Mouse (Mus musculus): ENCODE measurements at regions not wholly inside any gene's neighbourhood (a gene's known extent, or its start where the extent isn't known, plus 50 kb on each side); places are given as distances from the start of the nearest gene placed in this dataset.
A peak's percentile ranks its signal among the peaks of the same experiment; 100 is the strongest.

DNA sequence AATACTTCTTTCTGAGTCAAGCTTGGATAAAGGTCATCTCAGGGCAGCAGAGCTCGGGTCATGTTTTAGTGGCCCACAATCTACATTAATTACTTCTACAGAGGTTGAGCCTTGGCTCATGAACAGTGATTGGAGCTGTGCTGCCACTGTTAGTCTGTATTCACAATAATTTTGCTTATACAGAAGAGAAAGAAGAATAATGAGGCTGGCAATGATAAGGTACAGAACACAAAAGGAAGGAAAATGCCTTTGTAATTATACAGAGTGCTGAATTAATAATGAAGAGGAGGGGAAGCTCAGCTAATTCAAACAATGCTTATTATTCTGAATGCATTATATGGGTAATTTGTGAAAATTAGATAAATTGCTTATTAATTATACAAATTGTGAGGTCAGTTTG, 573.9 kb upstream of the Cblb start:
- DNase-seq = no peak

- DNase-seq = peak; percentile 17 to 32
Measured at GRCm38 (mm10) chr16:51475690-51476089, 555.3 kb upstream of the Cblb start.

- no peak for DNase-seq
Measured at GRCm38 (mm10) chr16:51496096-51496495, 534.9 kb upstream of the Cblb start.

GRCm38 (mm10) chr16:51497777-51498176, 533.2 kb upstream of the Cblb start:
- no peak for DNase-seq

DNA sequence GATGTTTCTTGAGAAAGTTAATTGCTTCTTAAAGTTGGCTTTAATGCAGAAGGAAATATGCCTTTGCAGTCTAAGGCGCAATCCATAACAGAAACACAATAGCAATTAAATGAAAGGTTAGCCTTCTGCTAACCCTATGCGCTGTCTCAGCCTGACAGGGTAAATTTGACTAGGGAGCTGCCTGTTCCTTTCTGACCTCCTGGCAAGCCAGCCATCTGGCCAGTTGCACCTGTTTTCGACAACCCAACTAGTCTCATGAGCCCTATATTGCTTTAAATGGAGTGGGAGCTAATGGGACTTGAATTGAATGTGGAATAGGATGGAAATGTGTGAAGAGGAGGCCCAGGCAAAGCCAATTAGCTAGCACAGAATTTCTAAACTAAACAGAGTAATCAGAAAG, 513.9 kb upstream of the Cblb start:
- peak; percentile 26 to 56 for DNase-seq

DNA sequence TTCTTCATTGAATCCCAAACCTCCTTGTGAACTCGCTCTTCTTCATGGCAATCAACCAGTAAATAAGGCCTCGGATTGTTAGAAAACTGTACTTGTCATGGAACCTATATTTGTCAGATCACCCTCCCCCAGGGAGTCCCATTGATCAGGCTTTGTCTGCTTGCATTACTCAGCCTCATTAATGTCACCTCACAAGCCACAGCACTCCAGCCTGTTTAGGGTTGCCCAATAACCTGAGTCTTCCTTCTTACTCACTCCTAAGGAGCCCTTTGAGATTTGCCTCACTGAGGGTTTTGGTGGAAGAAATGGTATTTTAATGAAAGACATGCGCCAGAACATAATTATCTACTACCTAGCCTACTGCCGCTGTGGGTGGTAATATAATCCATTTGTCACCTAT, 510.3 kb upstream of the Cblb start:
- no peak for DNase-seq

DNA sequence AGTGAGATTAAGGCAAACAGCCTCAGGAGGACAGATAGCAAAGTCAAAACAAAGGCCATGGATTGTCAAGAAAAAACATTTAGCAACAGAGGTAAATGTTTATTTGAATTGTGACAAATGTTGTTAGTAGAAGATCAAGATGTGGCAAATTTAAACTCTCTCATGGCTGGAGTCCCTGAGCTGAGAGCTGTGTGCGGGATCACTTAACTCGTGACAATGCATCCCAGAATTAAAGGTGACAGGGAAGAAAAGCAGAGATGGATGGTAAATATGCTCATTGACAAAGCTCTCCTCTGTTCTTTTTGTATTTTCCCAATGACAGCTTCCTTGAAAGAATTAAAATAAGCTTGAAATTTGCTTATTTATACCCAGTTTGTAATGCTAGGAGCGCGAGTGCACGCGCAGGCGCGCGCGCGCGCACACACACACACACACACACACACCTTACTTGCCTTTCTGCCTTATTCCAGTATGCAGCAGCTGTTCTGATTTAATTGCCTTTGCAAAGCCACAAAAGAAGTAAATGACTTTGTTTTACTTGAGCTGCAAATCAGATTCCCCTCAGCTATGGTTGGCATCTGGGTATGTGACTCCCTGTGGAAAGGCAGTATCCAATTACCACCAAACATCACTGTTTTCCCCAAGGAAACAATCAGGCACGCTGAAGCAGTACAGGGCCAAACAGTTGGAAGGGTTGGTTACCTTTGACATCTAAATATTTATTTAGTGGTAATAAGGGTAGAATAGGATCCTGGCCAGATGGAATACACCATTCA, 509.5 kb upstream of the Cblb start:
- no peak for DNase-seq

GRCm38 (mm10) chr16:51524023-51524422, 507.0 kb upstream of the Cblb start:
- DNase-seq = no peak

DNA sequence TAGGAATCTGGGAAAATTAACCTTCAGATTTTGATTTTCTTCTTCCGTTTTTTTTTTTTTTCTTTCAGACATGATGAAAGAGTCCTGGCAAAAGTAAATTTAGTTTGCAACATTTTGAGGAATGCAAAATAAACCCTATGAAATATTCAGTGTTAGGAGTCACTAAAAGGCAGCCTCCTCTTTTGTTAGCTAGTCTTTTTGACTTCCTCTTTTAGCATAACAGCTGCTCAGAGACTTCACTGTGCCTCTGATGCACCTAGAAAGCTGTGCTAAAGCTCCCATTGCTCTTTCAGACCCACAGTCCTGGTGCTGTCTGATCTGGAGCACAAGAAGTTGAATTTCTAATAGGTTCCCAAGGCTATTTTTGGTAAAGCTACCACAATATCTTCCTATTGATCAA, 498.5 kb upstream of the Cblb start:
- no peak for DNase-seq

DNA sequence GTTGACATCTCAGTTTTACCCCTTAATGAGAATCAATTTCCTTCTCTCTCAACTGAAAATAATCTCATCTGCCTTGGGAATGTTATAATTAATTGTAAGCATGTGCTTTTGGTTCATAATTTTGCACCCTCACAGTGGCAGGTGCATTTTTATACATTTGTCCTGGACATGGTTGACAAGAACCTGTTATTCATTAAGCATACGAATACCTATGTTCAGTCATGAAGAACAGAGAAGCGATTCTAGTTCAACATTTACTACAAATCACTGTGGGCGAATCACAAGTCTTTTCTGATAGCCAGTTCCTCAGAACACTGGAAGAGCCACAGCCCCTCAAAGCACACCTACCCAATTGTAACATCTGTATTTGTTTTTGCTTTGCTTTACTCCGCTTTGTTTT, 487.3 kb upstream of the Cblb start:
- no peak for DNase-seq

GRCm38 (mm10) chr16:51547032-51547431, 484.0 kb upstream of the Cblb start:
- no peak for DNase-seq

DNA sequence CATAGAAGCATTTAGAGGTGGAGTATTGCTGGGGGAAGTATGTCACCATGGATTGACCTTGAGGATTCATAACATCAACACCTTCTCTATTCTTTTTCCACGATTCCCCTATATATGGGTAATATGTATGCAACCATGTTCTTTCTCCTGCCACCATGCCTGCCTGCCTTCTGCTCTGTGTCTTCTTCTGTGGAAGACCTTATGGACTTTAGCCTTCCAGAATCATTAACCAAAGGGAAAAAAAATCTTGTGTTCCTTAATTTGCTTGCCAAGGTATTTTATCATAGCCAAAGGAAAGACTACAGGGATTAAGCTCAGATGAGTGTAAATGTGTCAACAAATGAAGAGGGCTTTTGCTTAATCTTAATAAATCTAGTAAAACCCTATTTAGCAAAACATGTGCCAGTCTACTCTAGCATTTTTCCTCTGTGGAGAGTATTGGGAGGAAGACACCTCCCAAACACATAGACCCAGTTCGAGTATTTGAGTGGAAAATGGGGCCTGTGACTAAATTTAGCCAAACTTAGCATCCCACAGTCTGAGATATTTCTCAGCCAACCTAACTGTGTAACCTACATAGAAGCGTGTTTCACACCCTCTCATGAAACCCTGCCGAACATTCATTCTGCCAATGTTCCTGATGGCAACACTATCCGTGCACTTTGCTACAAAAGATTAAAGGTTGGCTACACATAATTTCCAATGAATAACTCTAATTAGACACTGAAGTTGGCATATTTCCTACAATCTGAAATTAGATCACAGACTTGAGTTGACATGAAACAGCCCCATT, 468.0 kb upstream of the Cblb start:
- DNase-seq = peak; percentile 20 to 22

- no peak for DNase-seq
Measured at GRCm38 (mm10) chr16:51564064-51564463, 467.0 kb upstream of the Cblb start.

DNA sequence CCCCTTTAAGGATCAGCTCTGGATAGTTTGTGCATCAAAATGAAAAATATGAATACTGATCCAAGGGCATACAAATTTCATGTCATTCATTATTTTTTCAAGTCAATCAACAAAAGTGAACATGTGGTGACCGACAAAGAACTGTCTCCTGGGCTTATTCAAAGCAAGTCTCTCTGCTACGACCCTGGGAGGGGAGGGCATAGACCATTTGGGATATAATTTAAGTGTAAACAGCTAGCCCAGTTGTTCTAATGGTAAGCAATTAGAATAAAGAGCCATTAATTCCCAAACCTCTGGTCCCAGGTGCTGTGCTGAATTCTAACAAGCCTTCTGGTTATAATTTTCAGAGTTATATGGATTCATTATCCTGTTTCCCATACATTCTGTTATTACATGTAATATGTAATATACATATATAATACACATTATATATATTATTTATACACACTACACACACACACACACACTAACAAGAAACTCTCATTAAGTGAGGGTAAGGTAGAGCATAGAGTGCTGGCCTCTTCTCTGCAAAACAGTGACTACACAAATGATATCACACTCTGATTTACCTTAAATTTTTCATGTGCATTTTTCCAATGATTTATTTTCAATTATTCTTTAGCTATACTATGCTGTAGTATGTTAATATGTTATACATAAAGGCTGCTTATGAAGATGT, 453.0 kb upstream of the Cblb start:
- no peak for DNase-seq

DNA sequence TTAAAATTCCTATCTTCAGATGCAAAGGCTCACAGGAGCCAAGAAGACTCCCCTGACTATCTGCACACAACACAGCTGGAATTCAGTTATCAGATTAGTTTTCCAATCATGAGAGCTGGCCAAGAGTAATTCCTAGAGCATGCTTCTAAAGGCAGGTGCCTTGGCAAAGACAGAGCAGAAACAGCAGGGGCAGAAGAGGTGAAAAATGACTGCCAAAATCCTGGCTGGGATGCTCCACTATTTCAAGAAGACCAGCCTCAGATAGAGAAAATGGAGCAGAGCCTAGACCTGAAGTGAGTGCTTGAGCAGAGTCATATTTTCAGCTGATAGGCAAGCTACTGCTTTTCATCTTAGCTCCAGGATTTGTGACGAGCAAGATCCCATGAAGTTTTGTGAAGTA, 450.5 kb upstream of the Cblb start:
- DNase-seq = peak; percentile 82 to 84

- no peak for DNase-seq
Measured at GRCm38 (mm10) chr16:51589924-51590397, 441.1 kb upstream of the Cblb start.

- no peak for DNase-seq
Measured at GRCm38 (mm10) chr16:51617579-51617978, 413.4 kb upstream of the Cblb start.

DNA sequence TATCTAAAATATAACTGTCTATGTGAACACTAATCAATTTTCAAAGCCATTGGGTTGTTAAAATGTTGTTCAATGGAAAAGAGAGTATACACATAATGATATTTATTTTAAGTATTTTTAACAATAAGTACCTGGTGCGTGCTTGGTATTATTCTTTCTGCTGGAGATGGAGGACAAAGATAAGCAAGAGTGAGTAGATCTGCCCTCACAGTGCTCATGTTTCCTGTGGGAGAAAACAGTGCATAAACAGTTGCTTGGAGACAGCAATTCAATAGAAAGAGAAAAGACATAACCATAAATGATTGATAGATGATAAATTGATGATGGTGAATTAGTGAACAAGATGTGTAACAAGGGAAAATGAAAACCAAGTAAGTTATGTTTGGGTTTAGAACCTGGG, 384.4 kb upstream of the Cblb start:
- no peak for DNase-seq

- no peak for DNase-seq
Measured at GRCm38 (mm10) chr16:51650100-51650499, 380.9 kb upstream of the Cblb start.

- DNase-seq = no peak
Measured at GRCm38 (mm10) chr16:51650683-51651082, 380.3 kb upstream of the Cblb start.

DNA sequence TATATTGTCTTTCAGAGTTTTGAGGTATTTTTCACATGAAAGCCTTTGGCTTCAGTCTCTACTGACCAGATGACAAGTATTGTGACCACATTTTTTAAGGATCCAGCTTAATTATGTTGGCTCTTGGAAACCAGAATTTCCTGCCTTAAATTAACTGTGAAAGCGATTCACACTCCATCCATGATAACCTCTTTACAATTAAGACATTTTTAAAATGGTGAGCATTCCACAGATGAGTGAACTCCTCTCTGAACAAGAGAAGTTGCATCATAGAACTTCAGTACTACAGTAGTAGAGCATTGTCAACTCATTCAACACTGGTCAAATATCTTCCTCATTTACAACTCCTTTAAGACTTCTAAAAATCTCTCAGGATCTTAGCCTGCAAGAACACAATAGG, 369.3 kb upstream of the Cblb start:
- no peak for DNase-seq

GRCm38 (mm10) chr16:51664325-51664724, 366.7 kb upstream of the Cblb start:
- DNase-seq = no peak

GRCm38 (mm10) chr16:51675101-51675500, 355.9 kb upstream of the Cblb start:
- DNase-seq = no peak

GRCm38 (mm10) chr16:51675988-51676387, 355.0 kb upstream of the Cblb start:
- no peak for DNase-seq

Data from cerebellum, postnatal 10 days (tissue).